Mouse (Mus musculus): ENCODE data around the gene Akr1a1.
A peak's percentile ranks its signal among the peaks of the same experiment; 100 is the strongest.

Gene Akr1a1

DNA sequence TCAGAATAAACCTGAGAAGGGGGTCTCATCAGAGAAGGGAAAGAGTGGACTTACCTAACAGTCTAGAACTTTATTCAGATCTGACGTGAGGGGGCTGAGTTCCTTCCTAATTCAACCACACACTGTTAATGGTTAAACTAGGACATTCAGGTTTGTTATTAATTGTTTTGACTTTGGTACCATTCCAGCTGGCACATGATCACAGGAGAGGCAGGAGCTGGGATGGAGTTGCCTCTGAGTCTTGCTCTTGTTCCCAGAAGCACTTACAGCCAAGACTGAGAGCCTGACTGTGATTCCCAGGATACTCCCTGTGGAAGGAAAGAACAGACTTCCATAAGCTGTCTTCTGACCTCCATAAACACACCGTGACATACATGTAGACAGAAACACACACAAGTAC is 8.0 kb upstream of the Akr1a1 start:
- DNase-seq (ENCODE audit: low read depth, low spot score): no peak

DNA sequence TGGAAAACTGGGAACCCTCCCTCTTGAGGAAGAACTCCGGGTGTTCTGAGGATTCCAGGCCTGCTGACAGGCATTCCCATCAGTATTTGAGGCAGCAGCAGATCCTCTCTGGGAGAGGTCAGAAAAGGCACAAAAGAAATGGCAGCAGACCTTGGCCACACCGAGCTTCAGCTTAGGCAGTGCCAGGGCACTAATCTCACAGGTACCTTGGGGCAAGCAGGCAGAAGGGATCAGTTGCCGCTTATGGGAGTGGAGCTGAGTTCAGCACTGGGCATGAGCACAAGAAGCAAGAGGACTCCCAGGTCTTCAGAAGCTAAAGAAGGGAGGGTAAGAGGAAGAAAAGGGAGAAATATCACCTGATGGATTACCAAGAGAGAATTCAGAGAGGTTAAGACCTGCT is 6.5 kb upstream of the Akr1a1 start:
- no peak for DNase-seq (ENCODE audit: low read depth, low spot score)

DNA sequence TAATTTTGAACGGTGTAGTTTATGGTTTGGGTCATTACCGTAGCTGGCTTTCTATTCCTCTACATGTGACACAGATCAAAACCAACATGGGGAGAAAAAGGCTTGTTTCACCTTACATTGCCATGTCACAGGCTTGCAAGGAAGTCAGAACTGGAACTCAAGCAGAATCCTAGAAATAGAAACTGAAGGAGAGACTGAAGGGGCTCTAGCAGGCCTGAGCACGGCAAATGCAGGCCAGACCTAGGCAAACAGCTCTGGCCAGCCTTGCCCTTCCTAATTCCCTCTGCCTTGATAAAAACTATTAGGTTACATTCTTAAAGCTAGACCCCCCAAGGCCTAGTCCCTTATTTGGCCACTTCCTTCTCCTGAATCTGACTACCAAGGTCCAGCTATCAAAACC is 4.2 kb upstream of the Akr1a1 start:
- no peak for DNase-seq (ENCODE audit: low read depth, low spot score)

DNA sequence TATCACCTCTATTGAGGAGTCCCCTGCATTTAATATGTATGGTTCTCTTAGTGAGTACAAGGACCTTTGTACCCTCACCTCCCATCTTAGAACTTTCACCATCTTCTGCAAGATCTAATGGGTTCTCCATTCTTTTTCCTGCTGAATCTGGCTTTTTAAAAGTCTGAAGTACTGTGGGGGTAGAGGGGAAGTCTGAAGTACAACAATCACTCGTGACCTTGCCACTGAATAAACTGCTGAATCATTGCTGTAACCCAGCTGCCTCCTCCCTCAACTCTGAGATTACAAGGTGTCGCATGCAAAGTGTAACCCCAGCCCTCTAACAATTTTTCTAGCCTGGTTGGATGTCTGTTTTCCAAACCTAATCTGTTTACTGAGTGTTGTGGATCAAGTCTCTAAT is 3.6 kb upstream of the Akr1a1 start:
- no peak for DNase-seq (ENCODE audit: low read depth, low spot score)

DNA sequence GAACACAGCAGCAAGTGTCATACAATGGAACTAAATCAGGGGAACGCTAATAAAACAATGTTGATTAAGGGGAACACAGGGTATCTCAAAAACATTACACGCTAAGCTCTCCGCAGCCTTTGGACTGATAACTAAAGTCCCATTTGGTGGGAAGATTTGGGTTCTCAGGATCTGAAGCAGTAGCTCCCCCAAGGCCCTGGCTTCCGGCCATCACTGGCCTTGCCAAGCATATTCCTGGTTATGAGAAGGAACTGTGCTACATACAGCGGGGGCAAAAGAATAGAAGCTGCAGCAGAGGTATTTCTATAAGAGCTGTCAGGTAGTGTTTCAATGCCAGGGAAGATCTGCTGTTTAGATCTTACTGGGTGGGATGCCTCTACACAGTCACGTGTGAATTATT is 1.7 kb upstream of the Akr1a1 start:
- DNase-seq (ENCODE audit: low read depth, low spot score): no peak

DNA sequence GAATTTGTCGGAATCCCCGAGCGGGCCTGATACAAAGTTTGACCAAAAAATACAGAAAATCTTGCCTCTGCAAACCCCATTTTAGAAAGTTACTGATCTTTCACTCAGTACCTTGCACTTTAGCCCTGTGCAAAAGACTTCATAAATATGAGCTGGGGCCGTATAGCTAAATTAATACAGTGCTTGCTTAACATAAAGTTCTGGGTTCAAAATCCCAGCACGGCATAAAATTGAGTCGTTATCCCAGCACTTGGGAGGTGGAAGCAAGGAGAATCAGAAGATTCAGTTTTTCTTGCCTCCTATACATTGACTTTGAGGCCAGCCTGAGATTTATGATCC is 286 bp upstream of the Akr1a1 start:
- DNase-seq (ENCODE audit: low read depth, low spot score): no peak

DNA sequence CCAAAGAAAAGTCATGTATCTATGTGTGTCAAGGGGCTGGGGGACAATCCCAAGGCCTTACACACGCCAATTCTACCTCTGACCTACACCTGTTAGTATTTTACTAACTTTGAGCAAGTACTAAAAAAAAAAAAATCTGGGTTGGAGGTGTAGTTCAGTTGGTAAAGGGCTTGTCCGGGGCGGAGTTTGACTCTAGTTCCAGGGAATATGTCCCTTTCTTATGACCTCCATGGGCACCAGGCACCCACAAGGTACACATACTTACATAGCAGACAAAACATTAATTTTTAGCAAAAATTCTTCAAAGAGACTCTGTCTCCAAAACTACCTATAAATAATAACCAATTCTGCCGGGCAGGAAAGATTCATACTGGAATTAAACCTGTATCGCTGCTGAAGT is 1.1 kb downstream of the Akr1a1 start:
- no peak for DNase-seq (ENCODE audit: low read depth, low spot score)

DNA sequence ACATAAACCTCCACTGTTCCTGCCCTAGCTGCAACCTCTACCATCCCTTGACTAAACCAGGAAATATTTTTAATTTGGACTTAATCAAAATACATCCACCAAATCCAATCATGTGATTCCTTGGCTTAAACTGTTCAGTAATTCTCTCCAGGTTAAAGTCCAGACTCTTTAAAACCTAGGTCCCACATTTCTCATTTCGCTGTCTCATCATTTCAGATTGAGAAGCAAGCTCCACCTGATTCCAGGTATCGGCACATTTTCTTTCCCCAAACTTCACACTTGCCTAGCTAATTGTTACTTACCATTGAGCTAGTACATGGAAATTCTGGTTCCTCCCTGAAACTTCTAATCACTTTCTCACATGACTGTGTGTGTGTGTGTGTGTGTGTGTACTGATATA is 2.1 kb downstream of the Akr1a1 start:
- DNase-seq (ENCODE audit: low read depth, low spot score): no peak

DNA sequence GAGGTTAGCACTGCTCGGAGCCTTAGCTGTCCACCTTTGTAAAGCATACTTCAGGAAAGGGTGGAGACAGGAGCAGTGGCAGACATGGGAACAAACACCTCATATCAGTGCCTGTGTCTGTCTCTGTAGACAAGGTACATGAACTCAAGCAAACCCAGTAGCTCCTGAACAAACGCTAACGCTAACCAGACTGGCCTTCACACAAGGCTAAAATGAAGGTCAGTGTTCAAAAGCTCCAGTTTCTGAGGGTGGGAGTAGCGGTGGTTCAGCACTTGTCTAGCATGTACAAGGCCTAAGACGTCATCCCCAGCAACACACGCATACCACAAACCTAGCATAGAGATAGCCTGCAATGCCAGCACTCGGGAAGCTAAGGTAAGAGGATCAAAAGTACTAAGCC is 5.9 kb downstream of the Akr1a1 start:
- no peak for DNase-seq (ENCODE audit: low read depth, low spot score)

DNA sequence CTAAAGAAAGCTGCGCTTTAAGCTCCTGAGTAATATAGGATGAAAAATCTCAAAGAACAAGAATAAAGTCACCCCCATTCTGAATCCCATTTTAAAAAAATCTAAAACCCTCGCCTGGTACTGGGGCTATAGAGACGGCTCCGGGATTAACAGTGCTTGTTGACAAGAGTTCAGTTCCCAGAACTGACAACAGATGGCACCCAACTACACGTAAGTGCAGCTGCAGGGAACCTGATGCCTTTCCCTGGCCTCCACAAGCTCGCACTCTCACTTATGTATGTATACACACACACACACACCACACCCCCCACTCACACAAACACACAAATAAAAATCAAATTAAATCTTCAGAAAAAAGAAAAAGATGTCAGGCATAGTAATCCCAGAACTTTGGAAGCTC is 7.2 kb downstream of the Akr1a1 start:
- no peak for DNase-seq (ENCODE audit: low read depth, low spot score)

DNA sequence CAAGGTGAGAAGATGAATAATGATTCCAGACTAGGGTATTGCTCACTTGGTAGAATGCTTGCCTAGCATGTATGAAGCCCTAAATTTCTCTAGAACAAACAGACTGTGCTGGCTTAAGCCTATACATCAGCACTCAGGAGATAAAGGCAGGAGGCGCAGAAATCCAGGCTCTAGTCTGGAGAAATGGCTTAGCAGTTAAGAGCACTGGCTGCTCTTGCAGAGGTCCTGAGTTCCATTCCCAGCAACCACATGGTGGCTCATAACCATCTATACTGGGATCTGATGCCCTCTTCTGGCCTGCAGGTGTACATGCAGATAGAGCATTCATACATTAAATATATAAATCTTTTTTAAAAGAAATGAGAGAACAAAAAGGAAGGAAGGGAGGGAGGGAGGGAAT is 9.4 kb downstream of the Akr1a1 start:
- no peak for DNase-seq (ENCODE audit: low read depth, low spot score)

DNA sequence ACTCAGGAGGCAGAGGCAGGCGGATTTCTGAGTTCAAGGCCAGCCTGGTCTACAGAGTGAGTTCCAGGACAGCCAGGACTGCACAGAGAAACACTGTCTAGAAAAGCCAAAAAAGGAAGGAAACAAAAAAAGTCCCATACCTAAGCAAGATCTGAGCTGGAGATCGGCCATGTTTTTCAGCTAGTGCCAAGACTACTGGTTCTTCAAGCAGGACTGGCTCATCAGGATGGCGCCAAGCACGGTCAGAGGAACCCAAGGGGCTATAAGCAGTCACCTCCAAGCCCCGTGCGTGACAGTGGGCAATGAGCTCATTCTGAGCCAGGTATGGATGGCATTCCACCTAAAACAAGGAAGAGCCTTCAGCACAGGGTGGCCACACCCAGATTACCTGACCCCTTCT is 12.7 kb downstream of the Akr1a1 start:
- no peak for DNase-seq (ENCODE audit: low read depth, low spot score)

DNA sequence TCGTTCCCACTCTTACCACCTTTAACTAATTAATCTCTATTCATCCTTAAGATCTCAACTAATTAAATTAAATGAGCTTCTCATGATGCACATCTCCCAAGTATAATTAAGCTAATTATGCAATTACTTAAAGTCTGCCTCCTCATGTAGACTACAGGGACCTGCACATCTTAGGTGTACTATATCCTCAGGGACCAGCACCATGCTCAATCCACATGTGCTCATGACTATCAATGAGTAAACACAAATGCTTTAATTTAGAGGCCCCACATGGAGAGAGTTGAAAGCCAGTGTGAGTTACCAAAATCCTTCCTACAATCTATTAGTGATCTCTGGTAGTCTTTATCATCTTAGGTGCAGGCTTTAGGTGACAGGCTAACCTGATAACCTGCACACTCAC is 16.3 kb downstream of the Akr1a1 start:
- DNase-seq (ENCODE audit: low read depth, low spot score): no peak

DNA sequence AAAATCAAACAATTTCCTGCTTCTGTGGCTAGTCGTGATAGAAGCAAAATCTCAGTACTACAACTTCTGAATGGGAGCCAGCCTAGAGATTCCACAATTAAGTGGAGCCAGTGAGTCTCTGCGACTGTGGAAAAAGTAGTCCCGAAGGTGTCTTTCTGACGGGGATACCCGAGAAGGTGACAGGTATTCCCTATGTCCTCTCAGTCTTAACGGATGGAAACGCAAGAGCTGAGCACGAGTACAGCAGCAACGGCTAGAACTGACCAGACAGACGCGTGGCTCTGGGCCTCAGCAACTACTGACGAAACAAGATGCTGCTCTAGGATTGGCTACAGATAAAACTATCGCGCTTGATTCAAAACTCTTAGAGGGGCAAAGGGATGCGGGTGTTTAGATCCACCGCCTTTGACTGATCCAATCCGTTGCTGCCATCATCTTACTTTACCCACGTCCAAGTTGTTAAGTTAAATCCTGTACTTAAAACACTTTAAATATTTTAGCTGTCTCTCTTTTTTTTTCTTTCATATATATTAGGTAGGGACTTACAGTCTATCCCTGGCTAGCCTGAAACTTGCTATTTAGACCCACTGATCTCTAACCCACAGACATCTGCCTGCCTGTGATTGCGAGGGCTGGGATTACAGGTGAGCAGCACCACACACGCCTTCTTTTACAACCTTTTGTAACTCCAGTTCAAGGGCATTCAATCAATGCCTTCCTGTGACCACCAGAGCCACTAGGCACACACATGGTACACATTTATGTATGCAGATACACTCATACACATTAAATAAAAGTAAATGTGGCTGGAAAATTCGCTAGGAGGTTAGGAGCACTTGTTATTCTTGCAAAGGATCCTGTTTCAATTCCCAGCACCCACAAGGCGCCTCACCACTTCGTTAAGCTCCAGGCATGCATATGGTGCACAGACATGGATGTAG is 23.5 kb downstream of the Akr1a1 start, which contains the start of gene Nasp:
Nasp (minus strand) TSS at position 220 of the 941 bp plus-strand sequence.
- peak; percentile 65 for DNase-seq (ENCODE audit: low read depth, low spot score)

DNA sequence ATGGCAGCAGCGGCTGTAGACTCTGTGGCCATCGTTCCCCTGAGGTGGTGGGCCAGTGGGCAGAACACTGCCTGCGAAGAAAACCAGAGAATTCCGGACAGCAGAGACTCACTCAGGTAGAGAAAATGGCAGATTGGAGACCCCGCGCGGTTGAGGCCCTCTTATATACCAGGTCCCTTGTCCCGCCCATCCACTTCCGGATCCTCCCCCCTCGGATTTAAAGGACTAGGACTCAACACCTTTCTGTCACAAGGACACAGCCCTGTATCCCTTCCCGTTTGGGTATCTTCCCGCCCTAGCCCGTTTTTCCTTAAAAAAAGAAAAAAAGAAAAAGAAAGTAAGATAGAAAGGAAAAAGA is 24.1 kb downstream of the Akr1a1 start:
- DNase-seq (ENCODE audit: low read depth, low spot score): peak; percentile 81

DNA sequence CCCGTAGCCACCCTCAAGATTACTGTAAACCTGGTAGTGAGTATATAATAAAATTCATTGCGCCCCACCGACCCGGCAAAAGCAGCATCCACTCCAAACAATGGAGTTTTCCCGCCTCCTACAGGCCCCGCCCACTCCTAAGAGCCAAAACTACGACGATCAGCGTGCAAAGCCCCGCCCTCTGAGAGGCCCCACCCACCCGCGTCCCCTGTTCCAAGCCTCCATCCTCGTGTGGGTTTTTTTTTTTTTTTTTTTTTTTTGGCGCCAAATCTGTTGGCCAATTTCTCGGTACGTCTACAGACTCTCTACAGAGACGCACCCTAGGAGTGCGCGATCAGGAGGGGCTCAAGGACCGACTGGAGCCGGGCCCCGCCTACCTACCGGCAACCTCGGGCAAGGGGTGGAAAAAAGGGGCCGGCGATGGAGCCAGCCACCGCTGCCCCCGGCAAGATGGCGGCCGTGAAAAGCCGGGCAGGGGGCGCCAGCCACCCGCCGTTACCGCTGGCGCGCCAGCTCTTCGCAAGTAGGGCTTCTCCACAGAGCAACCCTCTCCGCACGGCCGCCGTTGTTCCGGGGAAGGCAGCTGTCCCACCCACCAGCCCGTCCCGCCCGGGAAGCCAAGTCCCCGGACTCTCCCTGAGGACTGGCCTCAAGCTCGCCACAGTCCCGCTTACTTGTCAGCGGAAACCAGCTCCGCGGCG is 24.7 kb downstream of the Akr1a1 start:
- no peak for DNase-seq (ENCODE audit: low read depth, low spot score)

DNA sequence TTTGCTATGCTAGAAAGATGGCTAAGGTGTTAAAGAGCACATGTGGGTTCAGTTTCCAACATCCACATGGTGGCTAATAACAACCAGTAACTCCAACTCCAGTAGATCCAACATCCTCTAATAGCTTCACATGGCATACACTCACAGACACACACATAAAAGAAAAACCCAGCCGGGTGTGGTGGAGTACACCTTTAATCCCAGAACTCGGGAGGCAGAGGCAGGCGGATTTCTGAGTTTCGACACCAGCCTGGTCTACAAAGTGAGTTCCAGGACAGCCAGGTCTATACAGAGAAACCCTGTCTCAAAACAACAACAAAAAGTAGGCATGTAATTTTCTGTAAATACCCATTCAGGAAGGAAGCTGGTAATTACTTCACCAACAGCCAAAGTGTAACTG is 26.6 kb downstream of the Akr1a1 start:
- no peak for DNase-seq (ENCODE audit: low read depth, low spot score)

DNA sequence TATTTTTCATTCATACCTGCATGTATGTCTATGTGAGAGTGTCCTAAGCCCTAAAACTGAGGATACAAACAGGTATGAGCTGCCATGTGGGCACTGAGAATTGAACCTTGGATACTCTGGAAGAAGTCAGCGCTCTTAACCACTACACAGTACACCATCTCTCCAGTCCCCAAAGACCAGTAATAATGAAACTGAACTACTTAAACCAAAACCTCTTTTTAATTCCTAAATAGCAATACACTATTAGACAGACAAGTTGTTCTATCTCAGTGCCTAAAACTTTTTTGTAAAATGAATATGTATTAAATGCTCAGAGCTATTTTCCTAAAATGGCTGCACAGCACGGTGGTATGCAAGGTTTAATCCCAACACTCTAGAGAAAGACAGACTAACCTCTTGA is 36.2 kb downstream of the Akr1a1 start:
- DNase-seq (ENCODE audit: low read depth, low spot score): no peak

DNA sequence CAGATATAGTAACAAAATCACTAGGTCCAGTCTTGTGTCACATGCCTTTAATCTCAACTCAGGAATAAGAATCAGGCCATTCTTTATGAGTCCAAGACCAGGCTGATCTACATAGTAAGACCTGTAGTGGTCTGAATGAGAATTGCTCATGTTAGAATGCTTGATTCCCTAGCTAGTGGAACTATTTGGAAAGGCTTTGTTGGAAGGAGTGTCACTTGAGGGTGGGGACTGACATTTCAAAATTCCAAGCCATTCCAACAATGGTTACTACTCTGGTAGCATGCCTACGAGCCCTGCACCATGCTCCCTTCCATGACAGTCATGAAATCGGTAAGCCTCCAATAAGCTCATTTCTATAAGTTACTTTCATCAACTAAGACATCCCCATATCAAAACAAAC is 38.9 kb downstream of the Akr1a1 start:
- DNase-seq (ENCODE audit: low read depth, low spot score): no peak

DNA sequence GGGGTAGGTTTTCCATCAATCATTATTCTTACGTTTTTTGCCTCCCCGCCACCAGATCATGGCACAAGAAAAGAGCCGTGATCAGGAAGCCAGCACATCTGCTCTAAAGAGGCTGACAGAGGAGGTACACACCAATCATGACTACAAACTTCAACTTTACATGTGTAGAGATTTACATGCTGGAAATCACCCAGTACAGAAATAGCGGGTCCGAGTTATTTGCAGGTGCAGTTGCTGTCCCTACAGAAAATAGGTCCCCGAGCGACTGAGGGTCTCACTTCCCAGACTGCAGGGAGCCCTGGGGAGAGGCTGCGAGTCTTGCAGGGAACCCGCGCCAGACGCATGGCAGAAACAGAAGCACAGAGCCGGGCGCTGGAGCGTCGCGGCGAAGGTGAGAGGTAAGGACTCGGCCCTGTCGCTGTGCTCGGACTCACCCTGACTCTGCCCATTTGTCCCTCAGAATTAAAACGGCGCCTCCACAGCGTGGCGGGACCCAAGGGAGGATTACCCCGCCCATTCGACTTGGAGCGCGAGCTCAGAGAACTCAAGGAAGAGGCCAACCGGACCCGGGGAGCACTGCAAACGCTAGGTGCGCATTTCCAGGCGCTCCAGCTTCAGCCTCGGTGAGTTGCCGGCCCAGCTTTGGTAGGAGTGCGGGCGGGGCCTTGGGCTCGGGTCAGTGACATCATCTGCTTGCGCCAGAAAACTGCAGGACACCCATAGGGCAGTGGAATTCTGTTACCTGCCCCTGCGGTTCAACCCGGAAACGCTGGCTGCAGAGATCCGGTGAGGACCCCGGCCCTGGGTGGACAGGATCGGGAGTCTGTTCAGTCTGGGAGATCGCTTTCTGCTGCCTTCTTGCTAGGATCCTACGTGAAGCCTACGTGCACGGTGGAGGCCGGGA is 54.2 kb downstream of the Akr1a1 start:
- DNase-seq (ENCODE audit: low read depth, low spot score): peak; percentile 84

DNA sequence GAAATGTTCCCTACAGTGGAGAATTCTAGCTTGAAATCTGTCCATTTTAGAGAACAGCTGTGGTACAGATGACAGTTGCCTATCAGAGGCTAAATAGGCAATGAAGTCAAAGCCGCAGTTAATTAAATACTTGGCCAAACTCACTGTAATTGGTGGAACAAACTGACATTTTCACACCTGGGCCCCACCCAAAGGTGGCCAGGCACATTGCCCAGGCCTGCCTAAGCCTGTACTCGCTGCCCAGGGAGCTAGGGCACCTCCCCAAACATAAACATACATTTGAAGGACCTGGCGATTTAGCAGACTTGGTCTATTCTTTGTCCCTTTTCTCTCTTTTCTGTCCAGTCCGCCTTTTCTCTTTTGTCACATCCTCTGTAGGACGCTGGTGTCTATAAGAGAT is 55.1 kb downstream of the Akr1a1 start, which contains the start of gene Ccdc17:
Ccdc17 (plus strand) TSS at position 276 of the 400 bp plus-strand sequence.
- DNase-seq (ENCODE audit: low read depth, low spot score): no peak

DNA sequence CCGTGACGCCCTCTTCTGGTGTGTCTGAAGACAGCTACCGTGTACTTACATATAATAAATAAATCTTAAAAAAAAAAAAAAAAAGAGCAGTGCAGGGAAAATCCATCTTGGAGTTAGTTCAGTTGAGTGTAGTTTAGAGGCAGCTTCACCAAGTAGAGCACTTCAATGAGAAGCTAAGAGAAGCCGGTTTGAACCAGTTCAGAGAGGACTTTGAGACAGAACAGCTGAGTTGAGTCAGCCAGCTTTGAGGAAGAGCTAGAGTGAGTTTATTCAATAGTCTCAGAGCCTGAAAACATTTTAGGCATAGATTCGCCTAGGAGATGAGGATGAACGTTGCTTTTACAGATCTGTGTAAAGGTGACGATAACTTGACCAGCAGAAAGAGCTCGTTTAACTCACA is 55.7 kb downstream of the Akr1a1 start:
- DNase-seq (ENCODE audit: low read depth, low spot score): no peak

All from retina, adult 2 months (tissue).